Mouse (Mus musculus) stomach, embryonic 14.5 days (tissue): Measurements from ENCODE around the gene Syn3. TPM values are rescaled to one million over a fixed set of nuclear protein-coding genes. Genes with fewer than 3 reads are reported as not detected.

Experiments used
- ATAC-seq: fragments of 200-750 bp; cut with Nextera tagmentation; 2 replicates; pipeline ENCODE4 v1.8.0; 2017; ENCODE audit warnings: low read depth, moderate TSS enrichment; ENCODE audit not compliant: insufficient number of reproducible peaks, insufficient read depth, low FRiP score
- H3K27ac ChIP-seq: fragments of 300-500 bp; sonication (generic); 2 replicates; pipeline ENCODE4 v1.5.1; 2014; ENCODE audit warnings: mild to moderate bottlenecking, low read length, moderate library complexity, mixed read lengths
- H3K27me3 ChIP-seq: fragments of 300-500 bp; sonication (generic); 2 replicates; pipeline ENCODE4 v1.6.1; 2014; ENCODE audit warnings: low read length, control low read depth, mixed read lengths; ENCODE audit not compliant: control insufficient read depth, insufficient read depth
- H3K36me3 ChIP-seq: fragments of 300-500 bp; sonication (generic); 2 replicates; pipeline ENCODE4 v1.6.1; 2014; ENCODE audit warnings: mild to moderate bottlenecking, control low read depth, low read length, moderate library complexity, mixed read lengths; ENCODE audit not compliant: control insufficient read depth, insufficient read depth
- H3K4me1 ChIP-seq: fragments of 300-500 bp; sonication (generic); 2 replicates; pipeline ENCODE4 v1.6.1; 2014; ENCODE audit warnings: low read length, control low read depth, mixed read lengths; ENCODE audit not compliant: control insufficient read depth, insufficient read depth
- H3K4me2 ChIP-seq: fragments of 300-500 bp; sonication (generic); replicated peaks from 2 replicates; pipeline ENCODE4 v1.6.1; 2014; ENCODE audit warnings: low read depth, low read length, control low read depth
- H3K4me3 ChIP-seq: fragments of 300-500 bp; sonication (generic); 2 replicates; pipeline ENCODE4 v1.5.1; 2014; ENCODE audit warnings: low read depth, low read length, control low read depth
- H3K9ac ChIP-seq: fragments of 300-500 bp; sonication (generic); replicated peaks from 2 replicates; pipeline ENCODE4 v1.6.1; 2014; ENCODE audit warnings: low read depth, mild to moderate bottlenecking, control low read depth, low read length, moderate library complexity, mixed read lengths
- H3K9me3 ChIP-seq: fragments of 300-500 bp; sonication (generic); 2 replicates; pipeline ENCODE4 v1.6.1; 2016; ENCODE audit warnings: low read depth, low read length, control low read depth; ENCODE audit not compliant: control insufficient read depth
- WGBS: fragments of 180-500 bp; shearing (Covaris S2); extraction: QIAGEN DNeasy Blood & Tissue Kit; methylation state at CpG from one replicate; pipeline ENCODE4 v1.1.7; 2014; 5-methylcytosine and 5-hydroxymethylcytosine counted together
- polyA plus RNA-seq: library from polyadenylated mRNA; unstranded; fragments of >200 nt; fragmentation: Nextera tagmentation; extraction: Ambion mirVana; gene quantifications from 2 replicates; pipeline ENCODE4 v1.2.1, GENCODE M21; 2014

The Syn3 gene
- polyA plus RNA-seq, 1 experiment from 2014 or later, result 5.8 TPM

- no peak overlapping the region for H3K27ac ChIP-seq
- peaks cover 25% of the 10 kb centered on the region for H3K4me1 ChIP-seq
- H3K9me3 ChIP-seq, result no peaks in the 10 kb centered on the region
- ATAC-seq, result peak; percentile 90
- no peak overlapping the region for H3K9ac ChIP-seq
- no peaks in the 10 kb centered on the region for H3K36me3 ChIP-seq
- H3K27me3 ChIP-seq, result no peaks in the 10 kb centered on the region
- 24% methylated on average over 5 of the region's 5 CpGs for WGBS
- no peak overlapping the region for H3K4me3 ChIP-seq
- no peak overlapping the region for H3K4me2 ChIP-seq
Observed at GRCm38 (mm10) chr10:86365632-86366092, 133.0 kb downstream of the Syn3 start.

DNA sequence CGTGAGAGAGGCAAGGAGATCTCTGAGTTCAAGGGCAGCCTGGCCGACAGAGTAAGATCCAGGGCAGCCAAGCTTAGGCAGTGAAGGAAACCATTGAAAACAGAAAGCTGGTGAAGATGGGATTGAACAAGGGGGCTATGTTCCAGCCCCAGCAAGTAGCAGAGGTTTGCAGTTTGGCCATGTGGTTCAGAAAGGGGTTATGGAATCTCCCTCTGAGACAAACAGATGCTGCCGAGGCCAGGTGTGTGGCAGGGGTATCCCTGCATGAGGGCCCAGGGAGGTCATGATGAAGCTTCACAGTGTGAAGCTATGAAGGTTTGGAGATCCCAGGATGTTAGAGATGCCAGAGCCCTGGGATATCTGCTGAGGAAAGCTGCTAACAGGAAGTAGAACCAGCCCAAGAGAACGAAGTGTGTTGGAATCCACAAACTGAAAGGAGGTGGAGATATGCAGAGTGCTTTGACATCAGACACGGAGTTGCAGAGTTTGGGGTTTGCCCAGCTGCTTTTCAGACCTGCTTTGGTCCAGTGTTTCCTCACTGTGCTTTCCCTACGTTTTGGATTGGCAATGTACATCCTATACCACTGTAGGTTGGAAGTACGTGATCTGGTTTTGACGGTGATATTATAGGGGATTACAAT lies 134.9 kb downstream of the Syn3 start:
- Histone ChIP-seq H3K27ac (no peak overlapping the region), H3K4me3 (no peak overlapping the region), H3K4me1 (peaks cover 25% of the 10 kb centered on the region), H3K36me3 (no peaks in the 10 kb centered on the region), H3K9me3 (no peaks in the 10 kb centered on the region), H3K9ac (no peak overlapping the region), H3K4me2 (no peak overlapping the region), H3K27me3 (no peaks in the 10 kb centered on the region)
- WGBS, result 70% methylated on average over 8 of the region's 8 CpGs
- no peak for ATAC-seq

- Histone ChIP-seq H3K27me3 (no peaks in the 10 kb centered on the region), H3K4me2 (no peak overlapping the region), H3K4me3 (no peak overlapping the region), H3K36me3 (no peaks in the 10 kb centered on the region), H3K27ac (no peak overlapping the region), H3K9me3 (no peaks in the 10 kb centered on the region), H3K4me1 (peaks cover 13% of the 10 kb centered on the region), H3K9ac (no peak overlapping the region)
- 60% methylated on average over 4 of the region's 4 CpGs for WGBS
- ATAC-seq, result no peak
Observed at GRCm38 (mm10) chr10:86359699-86360098, 139.0 kb downstream of the Syn3 start.

- H3K9ac ChIP-seq, result no peak overlapping the region
- H3K4me3 ChIP-seq, result no peak overlapping the region
- WGBS, result 51% methylated on average over 2 of the region's 2 CpGs
- H3K27ac ChIP-seq, result no peak overlapping the region
- H3K4me2 ChIP-seq, result no peak overlapping the region
- no peaks in the 10 kb centered on the region for H3K9me3 ChIP-seq
- H3K36me3 ChIP-seq, result no peaks in the 10 kb centered on the region
- H3K27me3 ChIP-seq, result no peaks in the 10 kb centered on the region
- ATAC-seq, result no peak
- peaks cover 13% of the 10 kb centered on the region for H3K4me1 ChIP-seq
Observed at GRCm38 (mm10) chr10:86359208-86359607, 139.5 kb downstream of the Syn3 start.

- WGBS, result 79% methylated on average over 7 of the region's 7 CpGs
- Histone ChIP-seq H3K27ac (no peak overlapping the region), H3K9me3 (no peaks in the 10 kb centered on the region), H3K4me3 (no peak overlapping the region), H3K4me2 (no peak overlapping the region), H3K4me1 (peaks cover 6% of the 10 kb centered on the region; the same call in 1 of the 2 replicates), H3K36me3 (no peaks in the 10 kb centered on the region), H3K27me3 (no peaks in the 10 kb centered on the region), H3K9ac (no peak overlapping the region)
- no peak for ATAC-seq
Observed at GRCm38 (mm10) chr10:86358307-86358975, 140.3 kb downstream of the Syn3 start.

- H3K4me2 ChIP-seq, result no peak overlapping the region
- no peaks in the 10 kb centered on the region for H3K9me3 ChIP-seq
- no peak for ATAC-seq
- H3K4me3 ChIP-seq, result no peak overlapping the region
- H3K4me1 ChIP-seq, result no peaks in the 10 kb centered on the region
- 60% methylated on average over 5 of the region's 5 CpGs for WGBS
- no peak overlapping the region for H3K9ac ChIP-seq
- H3K27ac ChIP-seq, result no peak overlapping the region
- H3K36me3 ChIP-seq, result no peaks in the 10 kb centered on the region
- no peaks in the 10 kb centered on the region for H3K27me3 ChIP-seq
Observed at GRCm38 (mm10) chr10:86356819-86357563, 141.7 kb downstream of the Syn3 start.

DNA sequence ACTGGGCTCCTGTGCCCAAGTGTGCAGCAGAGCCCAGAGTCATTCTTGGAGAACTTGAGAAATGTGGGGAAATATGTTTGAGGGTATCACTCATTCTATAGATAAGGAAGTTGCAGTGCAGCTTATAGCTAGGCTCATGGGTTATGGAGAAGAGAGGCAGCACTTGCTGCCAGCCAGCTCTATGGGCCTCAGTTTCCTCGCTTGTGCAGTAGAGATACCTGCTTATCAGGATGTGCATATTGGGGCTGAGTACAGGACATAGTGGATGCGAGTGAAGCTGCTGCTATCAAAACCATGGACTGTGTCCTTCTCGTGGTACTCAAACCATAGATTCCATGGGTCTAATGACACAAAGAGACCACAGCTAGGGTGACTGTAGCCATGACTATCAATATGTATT lies 146.2 kb downstream of the Syn3 start:
- 89% methylated on average over 3 of the region's 3 CpGs for WGBS
- no peak overlapping the region for H3K4me2 ChIP-seq
- no peaks in the 10 kb centered on the region for H3K9me3 ChIP-seq
- no peak overlapping the region for H3K9ac ChIP-seq
- no peak overlapping the region for H3K27ac ChIP-seq
- no peaks in the 10 kb centered on the region for H3K36me3 ChIP-seq
- no peaks in the 10 kb centered on the region for H3K27me3 ChIP-seq
- no peak overlapping the region for H3K4me3 ChIP-seq
- ATAC-seq, result no peak
- no peaks in the 10 kb centered on the region for H3K4me1 ChIP-seq

DNA sequence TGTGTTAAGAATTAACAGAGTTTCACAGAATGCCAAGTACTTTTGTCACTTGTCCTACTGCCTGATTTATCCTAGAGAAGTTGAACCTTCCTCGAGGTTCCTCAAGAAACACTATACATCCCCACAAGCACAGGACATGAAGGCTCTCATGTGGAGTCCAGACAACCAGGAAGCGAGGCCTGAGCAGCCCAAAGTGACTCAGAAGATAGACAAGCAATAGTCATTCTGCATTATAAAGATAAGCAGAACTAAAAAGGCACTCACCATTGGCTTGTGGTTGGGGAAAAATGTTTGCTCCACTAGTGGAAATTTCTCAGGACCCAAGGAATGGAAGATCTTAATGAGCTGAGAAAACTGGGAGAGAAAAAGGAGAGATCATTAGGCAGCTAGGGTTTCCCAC lies 147.4 kb downstream of the Syn3 start:
- Histone ChIP-seq H3K9ac (no peak overlapping the region), H3K27ac (no peak overlapping the region), H3K36me3 (no peaks in the 10 kb centered on the region), H3K4me3 (no peak overlapping the region), H3K9me3 (no peaks in the 10 kb centered on the region), H3K4me1 (0 out of 2 replicates have a peak, but pooled peaks cover 1% of the 10 kb centered on the region), H3K4me2 (no peak overlapping the region), H3K27me3 (no peaks in the 10 kb centered on the region)
- WGBS, result 76% methylated on average over 2 of the region's 2 CpGs
- ATAC-seq, result no peak
